Mouse (Mus musculus) stomach, embryonic 14.5 days (tissue): ENCODE measurements around the gene Ern1. TPM values are rescaled to one million over a fixed set of nuclear protein-coding genes. Genes with fewer than 3 reads are reported as not detected.
A peak's percentile ranks its signal among the peaks of the same experiment; 100 is the strongest.
"Not testable (repeated sequence)": the region's sequence is repeated elsewhere in the genome, so short reads cannot be mapped to it uniquely, and the experiment has no call there.

Experiments used
- ATAC-seq: fragments of 200-750 bp; cut with Nextera tagmentation; 2 replicates; pipeline ENCODE4 v1.8.0; 2017; ENCODE audit warnings: low read depth, moderate TSS enrichment; ENCODE audit not compliant: insufficient number of reproducible peaks, insufficient read depth, low FRiP score
- H3K27ac ChIP-seq: fragments of 300-500 bp; sonication (generic); 2 replicates; pipeline ENCODE4 v1.5.1; 2014; ENCODE audit warnings: mild to moderate bottlenecking, low read length, moderate library complexity, mixed read lengths
- H3K27me3 ChIP-seq: fragments of 300-500 bp; sonication (generic); 2 replicates; pipeline ENCODE4 v1.6.1; 2014; ENCODE audit warnings: low read length, control low read depth, mixed read lengths; ENCODE audit not compliant: control insufficient read depth, insufficient read depth
- H3K36me3 ChIP-seq: fragments of 300-500 bp; sonication (generic); 2 replicates; pipeline ENCODE4 v1.6.1; 2014; ENCODE audit warnings: mild to moderate bottlenecking, control low read depth, low read length, moderate library complexity, mixed read lengths; ENCODE audit not compliant: control insufficient read depth, insufficient read depth
- H3K4me1 ChIP-seq: fragments of 300-500 bp; sonication (generic); 2 replicates; pipeline ENCODE4 v1.6.1; 2014; ENCODE audit warnings: low read length, control low read depth, mixed read lengths; ENCODE audit not compliant: control insufficient read depth, insufficient read depth
- H3K4me2 ChIP-seq: fragments of 300-500 bp; sonication (generic); replicated peaks from 2 replicates; pipeline ENCODE4 v1.6.1; 2014; ENCODE audit warnings: low read depth, low read length, control low read depth
- H3K4me3 ChIP-seq: fragments of 300-500 bp; sonication (generic); 2 replicates; pipeline ENCODE4 v1.5.1; 2014; ENCODE audit warnings: low read depth, low read length, control low read depth
- H3K9ac ChIP-seq: fragments of 300-500 bp; sonication (generic); replicated peaks from 2 replicates; pipeline ENCODE4 v1.6.1; 2014; ENCODE audit warnings: low read depth, mild to moderate bottlenecking, control low read depth, low read length, moderate library complexity, mixed read lengths
- H3K9me3 ChIP-seq: fragments of 300-500 bp; sonication (generic); 2 replicates; pipeline ENCODE4 v1.6.1; 2016; ENCODE audit warnings: low read depth, low read length, control low read depth; ENCODE audit not compliant: control insufficient read depth
- WGBS: fragments of 180-500 bp; shearing (Covaris S2); extraction: QIAGEN DNeasy Blood & Tissue Kit; methylation state at CpG from one replicate; pipeline ENCODE4 v1.1.7; 2014; 5-methylcytosine and 5-hydroxymethylcytosine counted together
- polyA plus RNA-seq: library from polyadenylated mRNA; unstranded; fragments of >200 nt; fragmentation: Nextera tagmentation; extraction: Ambion mirVana; gene quantifications from 2 replicates; pipeline ENCODE4 v1.2.1, GENCODE M21; 2014

The Ern1 gene
- polyA plus RNA-seq, 1 experiment from 2014 or later, result 7.6 TPM

DNA sequence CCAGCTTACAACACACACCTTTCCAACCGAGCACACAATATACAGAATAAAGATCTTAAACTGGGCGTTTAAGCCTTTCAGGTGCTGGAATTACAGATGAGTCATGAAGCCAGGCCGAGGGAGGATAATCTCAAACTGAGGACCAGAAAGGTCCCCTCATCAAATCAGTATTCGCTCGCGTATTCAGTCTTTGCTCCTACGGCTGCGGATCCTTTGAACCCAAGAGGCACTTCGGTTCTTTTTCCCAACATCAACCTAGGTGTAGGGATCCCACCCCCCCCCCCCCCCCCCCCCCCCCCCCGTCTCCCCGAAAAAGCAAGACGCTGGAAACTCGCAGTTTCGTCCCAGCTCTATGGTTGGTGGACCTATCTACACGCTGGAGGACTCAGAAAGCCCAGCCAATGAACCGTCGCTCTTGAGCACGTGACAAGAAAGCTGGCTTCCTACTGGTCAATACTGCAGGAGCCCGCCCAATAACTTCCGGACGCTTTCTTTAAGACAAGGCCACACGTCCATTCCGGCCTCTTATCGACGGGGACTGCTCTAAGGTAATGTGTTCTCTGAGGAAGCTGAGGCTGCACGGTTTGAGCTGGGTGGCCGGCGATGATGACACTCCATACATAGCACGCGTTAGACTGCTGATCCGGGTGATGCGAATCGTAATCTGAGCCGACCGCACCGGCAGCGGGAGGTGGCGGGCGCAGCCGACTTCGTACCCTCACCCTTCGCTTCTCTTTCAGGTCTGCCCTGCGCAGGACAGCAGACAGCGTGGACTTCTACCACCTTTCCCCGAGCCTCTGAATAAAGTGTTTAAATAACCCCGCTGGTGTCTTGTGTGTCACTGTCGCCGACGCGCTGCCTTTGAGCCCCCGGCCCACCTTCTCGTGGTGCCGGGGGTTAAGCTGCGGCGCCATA, 13.0 kb upstream of the Ern1 start:
- H3K4me1 ChIP-seq, result peaks cover 4% of the 10 kb centered on the region; the same call in 1 of the 2 replicates
- peak; percentile 98 for ATAC-seq
- 0% methylated on average over 53 of the region's 55 CpGs for WGBS

DNA sequence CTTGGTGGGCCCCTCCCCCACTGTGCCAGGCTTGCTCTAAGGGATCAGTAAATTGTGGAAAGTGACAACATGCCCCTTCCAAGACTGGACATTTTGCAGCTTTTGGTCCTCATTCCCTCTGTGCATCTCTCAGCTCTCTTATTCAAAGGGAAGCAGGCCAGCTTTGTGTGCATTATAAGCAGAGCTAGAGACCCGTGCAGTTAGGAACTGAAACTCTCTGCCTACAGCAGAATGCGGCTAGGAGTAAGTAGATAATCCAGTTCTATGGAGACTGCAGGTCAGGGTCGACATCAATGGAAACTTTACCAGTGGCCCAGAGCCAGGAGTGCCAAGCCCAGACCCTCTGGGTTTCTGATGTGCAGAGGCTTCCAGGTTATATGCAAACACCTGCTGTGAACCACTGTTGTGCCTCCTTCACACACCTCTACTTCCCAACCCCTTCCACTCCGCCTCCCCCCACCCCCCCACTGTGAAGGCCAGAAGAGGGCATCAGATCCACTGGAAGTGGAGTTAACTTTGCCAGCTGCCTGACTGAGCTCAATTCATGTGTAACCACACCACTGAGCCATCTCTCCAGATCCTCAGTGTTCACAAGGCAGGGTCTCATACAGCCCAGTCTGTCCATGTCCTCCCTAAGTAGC, 11.2 kb upstream of the Ern1 start:
- ATAC-seq, result no peak
- Histone ChIP-seq H3K36me3 (no peaks in the 10 kb centered on the region), H3K4me2 (no peak overlapping the region), H3K27ac (no peak overlapping the region), H3K4me1 (peaks cover 4% of the 10 kb centered on the region; the same call in 1 of the 2 replicates), H3K4me3 (no peak overlapping the region), H3K9me3 (no peaks in the 10 kb centered on the region), H3K9ac (no peak overlapping the region), H3K27me3 (no peaks in the 10 kb centered on the region)
- WGBS, result 28% methylated on average over 4 of the region's 4 CpGs

More for the DNA sequence above, 13.0 kb upstream of the Ern1 start:
- peak overlapping the region; percentile 72 for H3K4me2 ChIP-seq
- no peaks in the 10 kb centered on the region for H3K9me3 ChIP-seq
- no peaks in the 10 kb centered on the region for H3K36me3 ChIP-seq
- peak overlapping the region; percentile 99 for H3K27ac ChIP-seq
- H3K4me3 ChIP-seq, result peak overlapping the region; percentile 97
- peak overlapping the region; percentile 100 for H3K9ac ChIP-seq
- no peaks in the 10 kb centered on the region for H3K27me3 ChIP-seq

DNA sequence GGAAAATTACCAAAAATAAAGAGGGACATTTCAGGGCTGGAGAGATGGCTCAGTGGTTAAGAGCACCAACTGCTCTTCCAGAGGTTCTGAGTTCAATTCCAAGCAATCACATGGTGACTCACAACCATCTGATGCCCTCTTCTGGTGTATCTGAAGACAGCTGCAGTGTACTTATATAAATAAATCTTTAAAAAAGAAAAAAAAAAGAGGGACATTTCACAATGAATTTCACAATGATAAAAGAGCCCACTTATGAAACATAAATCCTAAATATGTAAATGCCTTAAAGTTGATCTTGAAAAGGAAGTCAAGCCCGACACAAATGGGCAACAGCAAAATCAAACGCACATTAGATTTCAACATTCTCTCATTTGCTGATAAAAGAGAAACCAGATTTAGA, 10.3 kb upstream of the Ern1 start:
- no peak overlapping the region for H3K27ac ChIP-seq
- no peak for ATAC-seq
- H3K27me3 ChIP-seq, result no peaks in the 10 kb centered on the region
- H3K36me3 ChIP-seq, result no peaks in the 10 kb centered on the region
- no peak overlapping the region for H3K4me2 ChIP-seq
- H3K4me1 ChIP-seq, result peaks cover 4% of the 10 kb centered on the region; the same call in 1 of the 2 replicates
- 82% methylated on average over 2 of the region's 2 CpGs for WGBS
- no peaks in the 10 kb centered on the region for H3K9me3 ChIP-seq
- no peak overlapping the region for H3K4me3 ChIP-seq
- no peak overlapping the region for H3K9ac ChIP-seq

DNA sequence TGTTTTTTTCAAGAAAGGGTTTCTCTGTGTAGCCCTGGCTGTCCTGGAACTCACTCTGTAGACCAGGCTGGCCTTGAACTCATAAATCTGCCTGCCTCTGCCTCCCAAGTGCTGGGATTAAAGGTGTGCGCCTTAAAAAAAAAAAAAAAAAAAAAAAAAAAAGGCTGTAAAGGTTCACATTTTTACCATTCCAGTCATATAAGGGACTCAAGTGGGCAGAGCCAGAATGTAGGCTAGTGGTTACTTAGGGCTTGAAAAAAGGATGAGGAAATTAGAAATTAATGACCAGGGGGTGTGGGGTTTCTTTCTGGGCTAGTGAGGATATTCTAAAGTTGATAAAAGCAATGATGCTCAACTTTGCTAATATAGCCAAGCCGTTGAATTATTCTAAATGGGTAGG, 9.4 kb upstream of the Ern1 start:
- WGBS, result 90% methylated on average over 2 of the region's 2 CpGs
- not testable (repeated sequence) for H3K27ac ChIP-seq, H3K9ac ChIP-seq, H3K4me3 ChIP-seq, ATAC-seq, H3K36me3 ChIP-seq, H3K27me3 ChIP-seq, H3K9me3 ChIP-seq, H3K4me2 ChIP-seq, H3K4me1 ChIP-seq

DNA sequence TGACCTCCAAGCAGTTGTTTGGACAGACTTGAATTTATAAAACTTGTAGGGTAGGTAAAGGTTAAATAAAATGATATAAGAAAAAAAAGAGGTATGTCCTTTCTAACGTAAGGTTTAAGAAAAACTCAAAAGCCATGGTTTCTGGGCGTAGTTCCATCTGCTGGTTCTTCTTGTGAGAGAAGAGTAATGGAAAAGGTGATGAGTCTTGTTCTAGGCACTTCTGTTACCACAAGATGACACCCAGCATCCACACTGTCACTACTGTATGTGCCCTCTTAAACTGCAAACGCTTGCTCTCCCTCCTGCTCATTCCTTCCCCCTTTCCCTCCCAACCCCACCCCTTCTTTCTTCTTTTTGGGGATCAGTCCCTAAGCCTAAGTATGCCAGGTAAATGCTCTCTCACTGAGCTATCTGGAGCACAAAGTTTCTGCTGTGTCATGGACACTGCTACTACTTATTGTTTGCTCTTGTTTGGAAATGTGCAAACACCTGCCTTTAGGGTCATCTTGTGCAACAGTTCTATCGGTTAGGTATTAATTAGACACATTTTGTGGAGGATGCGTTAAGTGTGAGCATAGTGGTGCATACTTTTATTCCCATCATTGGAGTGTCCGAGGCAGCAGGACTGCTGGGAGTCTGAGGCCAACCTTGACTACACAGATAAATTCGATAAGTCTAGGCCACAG, 5.5 kb upstream of the Ern1 start:
- WGBS, result 73% methylated on average over 7 of the region's 7 CpGs
- Histone ChIP-seq H3K9me3 (no peaks in the 10 kb centered on the region), H3K4me2 (no peak overlapping the region), H3K27ac (no peak overlapping the region), H3K27me3 (no peaks in the 10 kb centered on the region), H3K4me3 (no peak overlapping the region), H3K4me1 (peaks cover 6% of the 10 kb centered on the region; the same call in 1 of the 2 replicates), H3K36me3 (no peaks in the 10 kb centered on the region), H3K9ac (no peak overlapping the region)
- ATAC-seq, result no peak

DNA sequence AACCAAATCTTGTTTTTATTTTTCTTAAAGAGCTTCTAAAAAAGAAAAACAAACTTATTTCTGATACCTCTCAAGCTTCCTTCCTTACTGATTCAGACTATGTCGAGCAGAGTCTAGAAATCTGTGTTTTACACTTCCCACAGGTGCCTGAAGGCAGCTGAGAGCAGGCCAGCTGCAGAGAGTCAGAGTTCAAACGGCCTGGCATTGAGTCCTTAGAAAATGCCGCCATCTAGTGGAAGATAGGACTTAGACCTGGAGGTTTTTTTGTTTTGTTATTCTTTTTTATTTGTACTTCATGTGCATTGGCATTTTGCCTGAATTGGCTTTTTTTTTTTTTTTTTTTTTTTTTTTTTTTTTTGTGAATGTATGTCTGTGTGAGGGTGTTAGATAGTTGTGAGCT, 3.7 kb upstream of the Ern1 start:
- H3K9ac ChIP-seq, result no peak overlapping the region
- H3K4me1 ChIP-seq, result peaks cover 6% of the 10 kb centered on the region; the same call in 1 of the 2 replicates
- H3K9me3 ChIP-seq, result no peaks in the 10 kb centered on the region
- H3K4me2 ChIP-seq, result no peak overlapping the region
- 0% methylated on average over 3 of the region's 3 CpGs for WGBS
- H3K36me3 ChIP-seq, result no peaks in the 10 kb centered on the region
- H3K27me3 ChIP-seq, result no peaks in the 10 kb centered on the region
- no peak overlapping the region for H3K4me3 ChIP-seq
- H3K27ac ChIP-seq, result no peak overlapping the region
- no peak for ATAC-seq

DNA sequence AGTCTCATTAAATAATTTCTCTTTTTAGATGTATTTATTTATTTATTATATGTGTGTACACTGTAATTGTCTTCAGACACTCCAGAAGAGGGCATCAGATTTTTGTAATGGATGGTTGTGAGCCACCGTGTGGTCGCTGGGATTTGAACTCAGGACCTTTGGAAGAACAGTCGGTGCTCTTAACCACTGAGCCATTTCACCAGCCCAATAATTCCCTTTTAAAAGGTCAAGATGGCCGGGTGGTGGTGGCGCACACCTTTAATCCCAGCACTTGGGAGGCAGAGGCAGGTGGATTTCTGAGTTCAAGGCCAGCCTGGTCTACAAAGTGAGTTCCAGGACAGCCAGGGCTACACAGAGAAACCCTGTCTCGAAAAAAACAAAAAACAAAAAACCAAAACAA, 2.9 kb upstream of the Ern1 start:
- ATAC-seq, result not testable (repeated sequence)

DNA sequence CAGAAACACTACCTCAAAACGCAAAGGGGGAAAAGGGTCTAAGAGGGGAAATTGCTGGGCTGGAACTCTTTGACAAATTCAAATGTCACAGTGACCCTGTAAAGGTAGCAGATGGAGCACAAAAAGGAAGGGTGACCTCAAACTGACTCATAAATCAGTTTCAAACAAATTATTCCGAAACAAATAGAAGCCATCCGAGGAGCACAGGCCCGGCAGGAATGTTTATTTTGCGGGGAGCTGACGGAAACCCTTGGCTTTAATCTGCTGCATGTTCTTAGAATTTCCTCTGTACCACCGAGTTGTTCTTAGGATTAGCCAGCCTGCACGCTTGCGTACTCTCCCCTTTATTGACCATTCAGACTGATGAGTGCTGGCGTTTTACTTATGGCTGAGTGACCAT, 2.4 kb upstream of the Ern1 start:
- Histone ChIP-seq H3K27ac (no peak overlapping the region), H3K4me1 (peaks cover 6% of the 10 kb centered on the region; the same call in 1 of the 2 replicates), H3K4me2 (no peak overlapping the region), H3K9ac (no peak overlapping the region), H3K4me3 (no peak overlapping the region), H3K27me3 (no peaks in the 10 kb centered on the region), H3K36me3 (no peaks in the 10 kb centered on the region), H3K9me3 (no peaks in the 10 kb centered on the region)
- no peak for ATAC-seq
- 23% methylated on average over 10 of the region's 10 CpGs for WGBS

More for the DNA sequence above, 2.9 kb upstream of the Ern1 start:
- not testable (repeated sequence) for H3K4me2 ChIP-seq, H3K4me3 ChIP-seq, H3K36me3 ChIP-seq, H3K9me3 ChIP-seq, H3K27me3 ChIP-seq, H3K4me1 ChIP-seq, H3K9ac ChIP-seq, H3K27ac ChIP-seq
- 85% methylated on average over 6 of the region's 6 CpGs for WGBS
